Mouse (Mus musculus): ENCODE measurements around the gene Kars. TPM values are rescaled to one million over a fixed set of nuclear protein-coding genes. Genes with fewer than 3 reads are reported as not detected.

Kars gene
- polyA plus RNA-seq, 1 experiment from 2014 or later, result 198 TPM

GRCm38 (mm10) chr8:111957231-111957630 is 53.9 kb downstream of the Kars start:
- no peak overlapping the region for H3K4me2 ChIP-seq (replicated peaks)
- H3K9ac ChIP-seq, result no peak overlapping the region
- H3K4me3 ChIP-seq, result no peak overlapping the region
- no peak for ATAC-seq (ENCODE audit: low FRiP score, low read depth)
- H3K4me1 ChIP-seq, result no peaks in the 10 kb centered on the region
- H3K27me3 ChIP-seq (replicated peaks), result no peaks in the 10 kb centered on the region
- 94% methylated on average over 2 of the region's 2 CpGs for WGBS
- no peak overlapping the region for H3K27ac ChIP-seq
- peaks cover 52% of the 10 kb centered on the region for H3K36me3 ChIP-seq
- H3K9me3 ChIP-seq, result no peaks in the 10 kb centered on the region

- Histone ChIP-seq H3K9me3 (no peaks in the 10 kb centered on the region), H3K4me1 (no peaks in the 10 kb centered on the region), H3K27me3 (replicated peaks) (no peaks in the 10 kb centered on the region), H3K36me3 (peaks cover 58% of the 10 kb centered on the region), H3K9ac (no peak overlapping the region), H3K27ac (no peak overlapping the region), H3K4me3 (no peak overlapping the region), H3K4me2 (replicated peaks) (no peak overlapping the region)
- 89% methylated on average over 5 of the region's 5 CpGs for WGBS
- no peak for ATAC-seq (ENCODE audit: low FRiP score, low read depth)
Observed at GRCm38 (mm10) chr8:111955879-111956278, 55.2 kb downstream of the Kars start.

DNA sequence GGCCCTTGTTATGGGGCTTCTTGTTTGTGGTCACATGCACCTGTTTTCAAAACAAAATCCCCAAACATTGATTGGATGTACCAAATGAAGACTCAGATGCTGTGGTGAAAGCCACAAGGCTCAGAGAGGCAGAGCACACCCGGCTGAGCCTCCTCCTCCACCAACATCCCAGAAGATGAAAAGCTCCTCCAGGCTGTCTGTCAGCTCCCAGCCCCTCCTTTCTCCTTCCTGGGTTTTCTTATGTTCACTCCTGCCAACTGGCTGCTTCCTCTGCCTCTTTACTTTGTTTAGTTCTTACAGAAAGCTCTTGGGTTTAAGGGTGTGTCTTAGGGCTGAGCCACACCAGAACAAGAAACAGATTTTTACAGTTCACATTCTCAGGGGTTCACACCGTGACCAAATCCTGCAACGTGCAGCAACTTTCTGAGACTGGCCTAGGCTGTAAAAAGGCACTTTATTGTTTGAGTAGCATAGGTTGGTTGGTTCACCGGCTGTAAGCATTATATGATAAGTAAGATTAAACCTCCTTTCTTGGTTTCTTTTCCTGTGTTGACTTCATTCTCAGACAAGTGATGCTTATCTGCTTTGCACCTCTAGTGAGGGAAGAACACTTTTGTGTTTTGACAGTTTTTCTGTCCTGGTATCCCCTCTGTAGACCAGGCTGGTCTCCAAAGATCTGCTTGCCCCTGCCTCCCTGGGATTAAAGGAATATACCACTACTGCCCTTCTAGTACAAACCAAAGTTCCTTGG is 56.1 kb downstream of the Kars start:
- H3K27me3 ChIP-seq (replicated peaks), result no peaks in the 10 kb centered on the region

GRCm38 (mm10) chr8:111951936-111952335 is 59.2 kb downstream of the Kars start:
- H3K27me3 ChIP-seq (replicated peaks), result no peaks in the 10 kb centered on the region
- H3K9me3 ChIP-seq, result no peaks in the 10 kb centered on the region
- H3K4me1 ChIP-seq, result no peaks in the 10 kb centered on the region
- no peak overlapping the region for H3K4me3 ChIP-seq
- no peak for ATAC-seq (ENCODE audit: low FRiP score, low read depth)
- no peak overlapping the region for H3K9ac ChIP-seq
- H3K27ac ChIP-seq, result no peak overlapping the region
- peaks cover 63% of the 10 kb centered on the region for H3K36me3 ChIP-seq
- no peak overlapping the region for H3K4me2 ChIP-seq (replicated peaks)
- WGBS, result 98% methylated on average over 5 of the region's 5 CpGs

More for the DNA sequence above, 56.1 kb downstream of the Kars start:
- ATAC-seq (ENCODE audit: low FRiP score, low read depth), result no peak
- H3K9me3 ChIP-seq, result no peaks in the 10 kb centered on the region
- peaks cover 55% of the 10 kb centered on the region for H3K36me3 ChIP-seq
- no peak overlapping the region for H3K27ac ChIP-seq
- H3K4me2 ChIP-seq (replicated peaks), result no peak overlapping the region
- 89% methylated on average over 4 of the region's 4 CpGs for WGBS
- H3K9ac ChIP-seq, result no peak overlapping the region
- no peaks in the 10 kb centered on the region for H3K4me1 ChIP-seq
- no peak overlapping the region for H3K4me3 ChIP-seq

GRCm38 (mm10) chr8:111951317-111951716 is 59.8 kb downstream of the Kars start:
- no peak for ATAC-seq (ENCODE audit: low FRiP score, low read depth)
- WGBS, result 97% methylated on average over 7 of the region's 7 CpGs
- H3K36me3 ChIP-seq, result peaks cover 61% of the 10 kb centered on the region

DNA sequence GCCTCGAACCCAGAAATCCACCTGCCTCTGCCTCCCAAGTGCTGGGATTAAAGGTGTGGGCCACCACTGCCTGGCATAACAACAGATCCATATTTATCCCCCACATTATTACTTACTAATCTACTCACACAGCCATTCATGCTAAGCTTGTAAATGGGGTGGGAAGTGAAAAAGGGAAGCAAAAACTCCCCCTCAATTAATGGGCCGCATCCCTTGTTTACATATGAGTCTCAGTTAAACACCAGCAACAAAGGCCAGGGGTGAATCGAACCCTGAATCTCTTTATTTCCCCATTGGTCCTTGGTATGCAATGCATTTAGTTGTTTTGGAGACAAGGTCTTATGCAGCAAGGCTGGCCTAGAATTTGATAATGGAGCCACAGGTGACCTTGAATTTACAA is 60.3 kb downstream of the Kars start:
- H3K27ac ChIP-seq, result no peak overlapping the region
- H3K27me3 ChIP-seq (replicated peaks), result no peaks in the 10 kb centered on the region
- peaks cover 62% of the 10 kb centered on the region for H3K36me3 ChIP-seq
- H3K9ac ChIP-seq, result no peak overlapping the region
- H3K9me3 ChIP-seq, result no peaks in the 10 kb centered on the region
- H3K4me3 ChIP-seq, result no peak overlapping the region
- no peaks in the 10 kb centered on the region for H3K4me1 ChIP-seq
- WGBS, result 90% methylated on average over 3 of the region's 3 CpGs
- H3K4me2 ChIP-seq (replicated peaks), result no peak overlapping the region
- ATAC-seq (ENCODE audit: low FRiP score, low read depth), result no peak

More at GRCm38 (mm10) chr8:111951317-111951716, 59.8 kb downstream of the Kars start:
- H3K4me2 ChIP-seq (replicated peaks), result no peak overlapping the region
- H3K27me3 ChIP-seq (replicated peaks), result no peaks in the 10 kb centered on the region
- H3K27ac ChIP-seq, result no peak overlapping the region
- no peak overlapping the region for H3K4me3 ChIP-seq
- no peaks in the 10 kb centered on the region for H3K9me3 ChIP-seq
- no peaks in the 10 kb centered on the region for H3K4me1 ChIP-seq
- no peak overlapping the region for H3K9ac ChIP-seq

DNA sequence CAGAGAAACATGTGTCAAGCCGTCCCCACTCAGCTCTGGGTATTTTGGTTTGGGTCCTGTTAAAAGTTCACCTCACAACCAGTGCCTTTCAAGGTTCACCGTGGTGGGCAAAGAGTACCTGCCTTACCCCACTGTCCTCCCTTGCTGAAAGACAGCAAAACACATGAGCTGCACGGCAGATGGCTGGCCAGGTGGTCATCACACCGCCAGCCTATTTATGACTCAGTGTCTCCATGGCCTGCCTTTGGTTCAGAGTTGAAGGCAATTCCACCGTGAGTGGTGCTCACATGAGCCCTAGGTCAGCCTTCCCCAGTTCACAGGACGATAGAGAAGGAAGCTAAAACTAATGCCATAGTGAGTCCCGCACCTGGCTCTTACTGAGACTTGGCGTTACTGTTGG is 63.2 kb downstream of the Kars start:
- H3K4me3 ChIP-seq, result no peak overlapping the region
- 87% methylated on average over 8 of the region's 8 CpGs for WGBS
- no peaks in the 10 kb centered on the region for H3K4me1 ChIP-seq
- no peak for ATAC-seq (ENCODE audit: low FRiP score, low read depth)
- peaks cover 67% of the 10 kb centered on the region for H3K36me3 ChIP-seq
- H3K4me2 ChIP-seq (replicated peaks), result no peak overlapping the region
- no peak overlapping the region for H3K9ac ChIP-seq
- no peaks in the 10 kb centered on the region for H3K9me3 ChIP-seq
- H3K27me3 ChIP-seq (replicated peaks), result no peaks in the 10 kb centered on the region
- H3K27ac ChIP-seq, result no peak overlapping the region

- H3K27ac ChIP-seq, result no peak overlapping the region
- ATAC-seq (ENCODE audit: low FRiP score, low read depth), result no peak
Observed at GRCm38 (mm10) chr8:111947144-111947543, 64.0 kb downstream of the Kars start.

DNA sequence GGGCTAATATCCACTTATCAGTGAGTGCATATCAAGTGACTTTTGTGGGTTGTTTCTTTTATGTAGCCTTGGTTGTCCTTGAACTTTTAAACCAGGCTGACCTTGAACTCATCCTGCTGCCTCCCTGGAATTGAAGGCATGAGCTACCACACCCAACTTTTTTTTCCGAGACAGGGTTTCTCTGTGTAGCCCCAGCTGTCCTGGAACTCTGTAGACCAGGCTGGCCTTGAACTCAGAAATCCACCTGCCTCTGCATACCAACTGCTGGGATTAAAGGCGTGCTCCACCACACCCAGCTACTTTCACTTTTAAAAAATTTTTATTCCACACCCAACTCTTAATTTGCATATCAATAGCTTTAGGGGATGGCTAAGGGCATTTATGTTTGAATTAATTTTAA is 67.6 kb downstream of the Kars start:
- no peak overlapping the region for H3K27ac ChIP-seq
- peaks cover 54% of the 10 kb centered on the region for H3K36me3 ChIP-seq
- no peak overlapping the region for H3K4me3 ChIP-seq
- no peak overlapping the region for H3K4me2 ChIP-seq (replicated peaks)
- no peak overlapping the region for H3K9ac ChIP-seq
- H3K27me3 ChIP-seq (replicated peaks), result no peaks in the 10 kb centered on the region
- H3K4me1 ChIP-seq, result peaks cover 17% of the 10 kb centered on the region
- 88% methylated on average over 2 of the region's 2 CpGs for WGBS
- H3K9me3 ChIP-seq, result no peaks in the 10 kb centered on the region
- ATAC-seq (ENCODE audit: low FRiP score, low read depth), result no peak

More at GRCm38 (mm10) chr8:111947144-111947543, 64.0 kb downstream of the Kars start:
- no peak overlapping the region for H3K9ac ChIP-seq
- H3K27me3 ChIP-seq (replicated peaks), result no peaks in the 10 kb centered on the region
- H3K4me3 ChIP-seq, result no peak overlapping the region
- H3K36me3 ChIP-seq, result peaks cover 70% of the 10 kb centered on the region
- H3K4me2 ChIP-seq (replicated peaks), result no peak overlapping the region
- 97% methylated on average over 2 of the region's 2 CpGs for WGBS
- H3K4me1 ChIP-seq, result peaks cover under 1% of the 10 kb centered on the region; the same call in 1 of the 2 replicates
- H3K9me3 ChIP-seq, result no peaks in the 10 kb centered on the region

Other genes with a start within 250 kb of the Kars start
- gene Cfdp1, start 157.0 kb downstream of the Kars start, polyA plus RNA-seq (2016; fragmentation: Nextera tagmentation; extraction: Ambion mirVana), result 177 and 201 TPM in 2 replicates
- gene Tmem170, start 134.6 kb downstream of the Kars start, polyA plus RNA-seq (2016; fragmentation: Nextera tagmentation; extraction: Ambion mirVana), result 6.0 and 7.8 TPM in 2 replicates
- gene Chst5, start 100.9 kb downstream of the Kars start, polyA plus RNA-seq (2016; fragmentation: Nextera tagmentation; extraction: Ambion mirVana), result 4.8 and 4.9 TPM in 2 replicates
- gene Tmem231, start 77.4 kb downstream of the Kars start, polyA plus RNA-seq (2016; fragmentation: Nextera tagmentation; extraction: Ambion mirVana), result 15.3 and 16.3 TPM in 2 replicates
- 377 and 381 TPM in 2 replicates for gene Gabarapl2, start 70.6 kb downstream of the Kars start, polyA plus RNA-seq (2016; fragmentation: Nextera tagmentation; extraction: Ambion mirVana)
- gene Adat1, start 19.0 kb downstream of the Kars start, polyA plus RNA-seq (2016; fragmentation: Nextera tagmentation; extraction: Ambion mirVana), result 9.9 and 11.1 TPM in 2 replicates
- gene Terf2ip, start 75 bp upstream of the Kars start, polyA plus RNA-seq (2016; fragmentation: Nextera tagmentation; extraction: Ambion mirVana), result 44.9 and 45.5 TPM in 2 replicates
- gene Gm6793, start 3.7 kb upstream of the Kars start, polyA plus RNA-seq (2016; fragmentation: Nextera tagmentation; extraction: Ambion mirVana), result 0.33 and 0.68 TPM in 2 replicates